Mouse (Mus musculus): ENCODE measurements around the gene Mitf. TPM values are rescaled to one million over a fixed set of nuclear protein-coding genes. Genes with fewer than 3 reads are reported as not detected.
A peak's percentile ranks its signal among the peaks of the same experiment; 100 is the strongest.

The Mitf gene
- total RNA-seq (2021) = 1 to 10 TPM; 6.5 to 6.9 TPM

DNA sequence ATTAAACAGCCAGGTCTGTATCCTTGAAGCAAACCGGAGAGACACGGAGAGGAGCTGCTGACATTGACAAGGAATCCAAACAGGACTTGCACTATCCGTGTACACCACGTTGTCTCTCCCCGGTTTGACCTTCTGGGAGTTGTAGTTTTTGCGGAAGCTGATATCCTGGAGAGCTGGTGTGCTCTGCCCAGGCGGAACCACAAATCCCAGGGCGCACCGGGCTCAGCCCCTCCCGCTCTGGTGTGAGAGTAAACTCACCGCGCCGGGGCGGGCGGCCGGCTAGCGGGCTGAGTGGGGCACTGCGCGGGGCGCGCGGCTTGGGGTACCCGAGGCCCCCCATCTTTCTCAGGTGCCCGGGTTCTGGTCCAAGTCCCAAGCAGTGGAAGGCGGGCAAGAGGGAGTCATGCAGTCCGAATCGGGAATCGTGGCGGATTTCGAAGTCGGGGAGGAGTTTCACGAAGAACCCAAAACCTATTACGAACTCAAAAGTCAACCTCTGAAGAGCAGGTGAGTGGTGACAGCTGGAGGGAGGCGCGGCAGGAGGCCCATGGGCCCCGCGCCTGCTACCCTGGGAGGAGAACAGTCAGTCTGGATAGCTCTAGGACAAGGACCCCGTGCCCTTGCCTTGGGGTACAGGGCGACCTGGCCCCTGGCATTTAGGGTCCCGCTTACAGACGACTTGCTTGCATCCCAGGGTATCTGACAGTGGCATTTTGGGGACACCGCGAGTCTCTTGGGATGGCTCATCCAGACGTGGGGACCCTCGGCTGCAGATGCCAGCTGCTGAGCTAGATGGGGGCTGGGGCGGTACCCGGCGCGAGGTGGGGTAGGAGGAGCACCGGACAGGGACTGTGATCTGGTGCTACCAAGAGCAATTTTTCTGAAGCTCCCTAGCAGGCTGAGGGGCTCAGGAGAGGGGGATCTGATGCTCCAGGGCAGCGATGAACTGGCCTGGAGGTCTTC, at the start of gene Mitf:
Gene Mitf (plus strand): TSS at position 272 of the 963 bp plus-strand sequence.
- peak; percentile 77 to 80 for DNase-seq (ENCODE audit: extremely low spot score in 1 of 2, low spot score in 1 of 2)

- no peak for DNase-seq (ENCODE audit: extremely low spot score in 1 of 2, low spot score in 1 of 2)
These were observed 49.5 kb upstream of the Mitf start for GRCm38 (mm10) chr6:97757361-97757760.

DNA sequence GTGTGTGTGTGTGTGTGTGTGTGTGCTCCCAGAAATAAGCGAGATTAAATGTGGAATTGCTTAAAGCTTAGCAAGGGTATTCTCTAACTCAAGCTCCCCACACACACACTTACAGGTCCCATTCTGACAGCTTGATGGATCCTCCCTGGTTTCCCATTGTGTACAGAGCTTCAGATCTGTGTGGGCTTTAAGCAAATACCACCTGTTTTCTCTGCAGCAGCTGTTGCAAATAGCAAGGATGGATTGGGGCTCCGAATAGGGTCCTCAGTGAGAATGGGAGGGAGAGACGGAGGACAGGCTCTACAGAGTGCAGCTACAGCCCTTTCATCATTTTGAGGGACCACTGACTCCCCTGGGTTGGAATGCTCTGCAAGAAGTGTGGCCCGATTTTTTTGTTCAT, 48.0 kb upstream of the Mitf start:
- DNase-seq (ENCODE audit: extremely low spot score in 1 of 2, low spot score in 1 of 2) = no peak

- peak in 1 of 2 experiments; percentile 70 for DNase-seq (ENCODE audit: extremely low spot score in 1 of 2, low spot score in 1 of 2)
These were observed 47.6 kb upstream of the Mitf start for GRCm38 (mm10) chr6:97759301-97759700.

- peak in 1 of 2 experiments; percentile 35 for DNase-seq (ENCODE audit: extremely low spot score in 1 of 2, low spot score in 1 of 2)
These were observed 45.5 kb upstream of the Mitf start for GRCm38 (mm10) chr6:97761326-97761725.

DNA sequence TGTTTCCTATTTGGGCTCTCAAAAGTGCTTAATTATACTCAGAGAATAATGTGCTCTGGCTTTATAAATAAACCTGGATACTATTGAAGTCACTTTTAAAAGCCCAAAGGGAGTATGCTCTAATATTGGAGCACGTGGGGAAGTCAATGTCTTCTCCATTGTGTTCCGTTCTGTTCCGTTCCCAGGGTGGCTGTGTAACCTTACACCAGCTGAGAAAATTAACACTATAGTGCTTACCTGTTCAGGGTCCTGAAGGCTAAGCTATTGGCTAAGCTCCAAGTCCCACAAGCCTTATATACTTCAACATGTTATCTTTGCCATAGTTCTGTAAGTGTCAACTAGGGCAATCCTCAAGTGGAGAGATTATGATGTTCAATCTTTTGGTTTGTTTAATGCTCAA, 42.9 kb upstream of the Mitf start:
- DNase-seq (ENCODE audit: extremely low spot score in 1 of 2, low spot score in 1 of 2) = no peak

- DNase-seq (ENCODE audit: extremely low spot score in 1 of 2, low spot score in 1 of 2) = no peak
These were observed 39.0 kb upstream of the Mitf start for GRCm38 (mm10) chr6:97767836-97768235.

DNA sequence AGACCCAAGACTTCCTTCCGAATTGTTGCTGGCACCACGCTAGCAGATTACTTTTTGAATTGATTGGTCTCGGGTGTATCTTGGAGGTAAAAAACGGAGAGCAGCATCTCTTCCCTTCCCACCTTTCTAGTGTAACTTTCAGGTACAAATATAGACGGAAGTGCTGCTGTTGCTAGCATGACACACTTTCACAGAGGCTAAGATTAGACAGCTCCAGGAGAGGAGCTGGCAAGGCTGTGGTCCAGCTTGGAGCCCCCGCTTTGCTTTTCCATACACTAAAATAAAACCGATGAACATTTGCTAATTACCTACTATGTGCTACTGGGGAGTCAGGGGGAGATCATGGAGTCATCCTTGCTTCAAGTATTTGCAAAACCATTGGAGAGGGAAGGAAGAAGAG, 37.3 kb upstream of the Mitf start:
- no peak for DNase-seq (ENCODE audit: extremely low spot score in 1 of 2, low spot score in 1 of 2)

- no peak for DNase-seq (ENCODE audit: extremely low spot score in 1 of 2, low spot score in 1 of 2)
These were observed 25.5 kb upstream of the Mitf start for GRCm38 (mm10) chr6:97781316-97781715.

DNA sequence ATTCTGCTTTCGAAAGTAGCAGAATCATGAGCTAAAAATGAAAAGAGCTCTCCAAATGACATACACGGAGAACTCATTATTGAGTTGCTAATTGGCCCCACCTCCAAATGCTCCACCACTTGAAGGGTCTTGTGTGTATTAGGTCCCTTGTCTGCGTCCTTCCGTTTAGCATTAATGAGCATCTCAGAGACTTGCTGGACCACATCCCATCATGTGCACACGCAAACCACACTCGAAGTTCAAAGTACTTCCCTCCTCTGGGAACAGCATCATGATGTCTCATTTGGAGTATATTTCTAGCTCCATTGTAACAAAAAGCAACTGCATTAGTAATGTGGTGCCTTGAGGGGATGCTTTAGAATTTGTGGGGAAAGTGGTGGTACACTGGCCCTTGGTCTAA, 24.6 kb upstream of the Mitf start:
- DNase-seq (ENCODE audit: extremely low spot score in 1 of 2, low spot score in 1 of 2) = no peak

DNA sequence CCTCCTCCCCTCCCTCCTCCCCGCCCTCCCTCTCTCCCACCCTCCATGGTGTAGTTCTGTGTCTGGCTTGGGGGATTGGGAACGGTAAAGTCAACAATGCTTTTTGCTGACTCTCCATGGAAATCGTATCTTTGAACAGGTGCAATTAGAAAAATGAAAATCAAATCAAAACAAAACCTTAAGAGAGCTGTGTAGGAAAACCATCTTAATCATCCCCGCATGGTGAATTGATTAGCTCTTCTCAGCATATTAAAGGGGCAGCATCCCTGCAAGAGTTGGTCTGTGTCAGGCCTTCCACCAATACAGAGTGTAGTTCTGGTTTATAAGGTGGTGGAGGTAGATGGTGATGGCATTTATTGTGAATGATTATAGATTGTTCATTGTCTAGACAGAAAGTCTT, 20.0 kb upstream of the Mitf start:
- DNase-seq (ENCODE audit: extremely low spot score in 1 of 2, low spot score in 1 of 2) = no peak

GRCm38 (mm10) chr6:97788361-97788974, 18.4 kb upstream of the Mitf start:
- no peak for DNase-seq (ENCODE audit: extremely low spot score in 1 of 2, low spot score in 1 of 2)

DNA sequence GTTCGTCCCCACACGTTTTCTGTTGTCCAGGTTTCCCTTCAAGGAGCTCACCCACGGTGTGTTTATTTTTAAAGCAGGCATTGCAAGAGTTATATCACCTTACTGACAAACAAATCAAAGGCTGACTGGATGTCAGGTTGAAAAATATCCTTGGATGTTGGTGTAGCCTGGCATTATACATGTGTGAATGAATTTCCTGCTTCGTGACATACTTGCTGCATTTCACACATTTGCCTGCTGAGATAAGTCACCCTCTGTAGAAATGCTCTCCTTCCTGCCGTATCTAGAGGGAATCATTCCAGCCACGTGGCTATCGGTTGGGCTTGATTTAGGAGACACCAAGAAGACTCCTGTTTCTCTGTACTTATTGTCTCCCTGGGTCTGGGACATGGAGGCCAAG, 17.2 kb upstream of the Mitf start:
- no peak for DNase-seq (ENCODE audit: extremely low spot score in 1 of 2, low spot score in 1 of 2)

- no peak for DNase-seq (ENCODE audit: extremely low spot score in 1 of 2, low spot score in 1 of 2)
These were observed 14.7 kb upstream of the Mitf start for GRCm38 (mm10) chr6:97792104-97792503.

- no peak for DNase-seq (ENCODE audit: extremely low spot score in 1 of 2, low spot score in 1 of 2)
These were observed 11.7 kb upstream of the Mitf start for GRCm38 (mm10) chr6:97795175-97795574.

- DNase-seq (ENCODE audit: extremely low spot score in 1 of 2, low spot score in 1 of 2) = no peak
These were observed 6.2 kb upstream of the Mitf start for GRCm38 (mm10) chr6:97800615-97801014.

DNA sequence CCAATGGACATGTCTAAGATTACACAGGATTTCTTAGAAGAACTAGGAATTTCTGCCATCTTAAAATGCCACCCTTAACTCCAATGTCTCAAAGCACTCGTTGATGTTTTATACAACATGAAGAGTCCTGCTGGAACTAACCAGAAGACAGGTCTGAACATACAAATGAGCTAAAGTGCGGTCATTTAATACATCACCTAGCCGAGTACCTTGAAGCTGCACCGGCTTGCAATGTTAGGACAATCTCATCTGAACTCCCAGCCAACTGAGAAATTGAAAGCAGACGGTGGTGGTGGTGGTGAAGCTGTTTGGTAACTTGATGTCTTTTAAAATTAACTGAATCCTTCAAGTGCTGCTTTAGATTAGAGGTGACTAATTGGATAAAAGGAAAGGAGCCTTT, 801 bp upstream of the Mitf start:
- DNase-seq (ENCODE audit: extremely low spot score in 1 of 2, low spot score in 1 of 2) = no peak

DNA sequence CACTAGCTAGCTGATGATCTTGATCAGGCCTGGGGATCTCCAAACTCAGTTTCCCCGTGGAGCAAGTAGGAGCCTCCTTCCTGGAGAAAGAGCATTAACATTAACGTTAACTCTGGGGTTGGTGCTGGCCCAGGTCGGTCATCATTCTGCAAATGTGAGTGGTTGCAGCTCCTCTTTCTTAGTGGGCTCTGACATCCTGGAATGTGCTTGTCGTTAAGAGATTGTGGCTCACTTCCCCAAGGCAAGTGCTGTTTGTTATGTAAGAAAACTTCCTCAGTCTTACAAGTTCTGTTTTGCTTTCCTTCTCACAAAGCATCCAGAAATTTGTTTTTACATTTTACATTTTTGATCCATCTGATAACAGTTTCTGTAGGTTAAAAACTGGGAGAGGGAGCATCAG, 7.3 kb downstream of the Mitf start:
- DNase-seq (ENCODE audit: extremely low spot score in 1 of 2, low spot score in 1 of 2) = no peak

DNA sequence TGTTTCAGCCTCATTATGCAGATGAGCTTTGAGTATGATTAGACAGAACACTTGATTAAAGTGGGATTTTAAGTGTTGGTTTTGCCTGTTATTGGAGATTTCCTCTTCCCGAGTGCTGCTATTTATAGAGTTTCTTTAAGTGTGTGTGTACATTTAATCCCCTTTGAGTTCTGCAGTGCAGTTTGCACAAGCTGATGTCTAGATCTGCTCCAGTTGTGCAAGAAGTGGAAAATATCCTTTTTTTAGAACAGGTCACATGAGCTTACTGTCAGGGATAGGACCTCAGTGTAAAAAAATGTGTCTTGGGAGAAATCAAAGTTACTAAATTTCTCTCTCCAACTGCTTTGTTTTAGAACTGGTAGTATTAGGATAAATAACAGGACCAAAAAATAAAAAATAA, 8.9 kb downstream of the Mitf start:
- no peak for DNase-seq (ENCODE audit: extremely low spot score in 1 of 2, low spot score in 1 of 2)

- DNase-seq (ENCODE audit: extremely low spot score in 1 of 2, low spot score in 1 of 2) = no peak
These were observed 10.0 kb downstream of the Mitf start for GRCm38 (mm10) chr6:97816806-97817205.

DNA sequence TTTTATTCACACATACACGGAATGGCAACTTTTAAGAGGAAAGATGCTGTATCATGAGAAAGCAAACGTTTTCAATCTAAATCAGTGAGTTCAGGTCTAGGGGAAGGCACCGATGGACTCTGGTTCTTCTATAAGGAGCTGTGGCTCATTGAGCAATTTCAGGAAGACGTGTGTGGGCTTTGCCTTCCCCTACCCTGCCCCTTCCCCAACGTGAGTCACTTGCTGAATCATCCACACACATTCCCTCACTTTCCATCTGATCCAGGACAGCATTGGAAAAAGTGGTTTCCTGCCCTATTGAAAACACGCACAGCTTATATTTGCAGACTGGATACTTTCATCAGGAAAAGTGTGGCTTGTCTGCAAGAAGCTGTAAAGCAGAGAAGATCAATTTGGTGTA, 11.3 kb downstream of the Mitf start:
- no peak for DNase-seq (ENCODE audit: extremely low spot score in 1 of 2, low spot score in 1 of 2)

- DNase-seq (ENCODE audit: extremely low spot score in 1 of 2, low spot score in 1 of 2) = no peak
These were observed 12.1 kb downstream of the Mitf start for GRCm38 (mm10) chr6:97818948-97819347.

Measured in layer of hippocampus, postnatal 25 days (tissue).